Mouse (Mus musculus) urinary bladder, postnatal 4 days (tissue): ENCODE measurements around the gene Cryaa.

Experiments
- DNase-seq, 2 experiments: peaks; one replicate each; pipeline ENCODE4 v3.0.0; 2021 to 2022; ENCODE audit warnings: low spot score in 2 of 2

Cryaa gene

GRCm38 (mm10) chr17:31705271-31706020, 27.8 kb downstream of the Cryaa start:
- no peak for DNase-seq

- DNase-seq: no peak
Measured at GRCm38 (mm10) chr17:31709121-31709741, 31.6 kb downstream of the Cryaa start.

GRCm38 (mm10) chr17:31710455-31710854, 32.8 kb downstream of the Cryaa start:
- DNase-seq: no peak

GRCm38 (mm10) chr17:31713709-31714108, 36.1 kb downstream of the Cryaa start:
- no peak for DNase-seq

GRCm38 (mm10) chr17:31714125-31714524, 36.5 kb downstream of the Cryaa start:
- DNase-seq: no peak

- no peak for DNase-seq
Measured at GRCm38 (mm10) chr17:31715006-31715405, 37.4 kb downstream of the Cryaa start.

GRCm38 (mm10) chr17:31721637-31722036, 44.0 kb downstream of the Cryaa start:
- no peak for DNase-seq

- no peak for DNase-seq
Measured at GRCm38 (mm10) chr17:31725366-31725765, 47.8 kb downstream of the Cryaa start.

GRCm38 (mm10) chr17:31726216-31726615, 48.6 kb downstream of the Cryaa start:
- no peak for DNase-seq

GRCm38 (mm10) chr17:31727230-31727629, 49.6 kb downstream of the Cryaa start:
- no peak for DNase-seq

GRCm38 (mm10) chr17:31728043-31728442, 50.4 kb downstream of the Cryaa start:
- no peak for DNase-seq

- DNase-seq: peak; percentile 63 to 67
Measured at GRCm38 (mm10) chr17:31728968-31729501, 51.4 kb downstream of the Cryaa start.

- peak in 1 of 2 experiments; percentile 49 for DNase-seq
Measured at GRCm38 (mm10) chr17:31731038-31731437, 53.4 kb downstream of the Cryaa start.
